Mouse (Mus musculus) heart, postnatal 0 days (tissue): ENCODE results near the gene Arhgdia. TPM values are rescaled to one million over a fixed set of nuclear protein-coding genes. Genes with fewer than 3 reads are reported as not detected.
A peak's percentile ranks its signal among the peaks of the same experiment; 100 is the strongest.

Source experiments
- ATAC-seq: fragments of 200-750 bp; cut with Nextera tagmentation; 2 replicates; pipeline ENCODE4 v1.8.0; 2017; ENCODE audit warnings: low read depth, moderate number of reproducible peaks, moderate library complexity; ENCODE audit not compliant: insufficient read depth
- DNase-seq: peaks from one replicate; pipeline ENCODE4 v3.0.0-alpha.2; 2016; ENCODE audit warnings: low spot score
- H3K27ac ChIP-seq: fragments of 300-500 bp; sonication (generic); 2 replicates; pipeline ENCODE4 v1.5.1; 2014; ENCODE audit warnings: low read depth, mild to moderate bottlenecking
- H3K27me3 ChIP-seq: fragments of 300-500 bp; sonication (generic); 2 replicates; pipeline ENCODE4 v1.6.1; 2014; ENCODE audit warnings: low read length, mixed read lengths; ENCODE audit not compliant: control insufficient read depth, insufficient read depth
- H3K36me3 ChIP-seq: fragments of 300-500 bp; sonication (generic); replicated peaks from 2 replicates; pipeline ENCODE4 v1.6.1; 2014; ENCODE audit warnings: low read length, mixed read lengths; ENCODE audit not compliant: control insufficient read depth, insufficient read depth
- H3K4me1 ChIP-seq: fragments of 300-500 bp; sonication (generic); 2 replicates; pipeline ENCODE4 v1.6.1; 2014; ENCODE audit warnings: antibody characterized with exemption; ENCODE audit not compliant: control insufficient read depth, insufficient read depth
- H3K4me2 ChIP-seq: fragments of 300-500 bp; sonication (generic); 2 replicates; pipeline ENCODE4 v1.6.1; 2014; ENCODE audit warnings: low read depth, mild to moderate bottlenecking, low read length, moderate library complexity
- H3K4me3 ChIP-seq: fragments of 300-500 bp; sonication (generic); 2 replicates; pipeline ENCODE4 v1.5.1; 2014; ENCODE audit warnings: low read depth, low read length
- H3K9ac ChIP-seq: fragments of 300-500 bp; sonication (generic); replicated peaks from 2 replicates; pipeline ENCODE4 v1.6.1; 2014; ENCODE audit warnings: low read depth, low read length, mixed read lengths
- H3K9me3 ChIP-seq: fragments of 300-500 bp; sonication (generic); replicated peaks from 2 replicates; pipeline ENCODE4 v1.6.1; 2016; ENCODE audit warnings: low read length; ENCODE audit not compliant: control insufficient read depth
- CTCF ChIP-seq: IDR thresholded peaks from 2 replicates; pipeline ENCODE4 v1.5.1; 2016; ENCODE audit warnings: antibody characterized with exemption, control low read depth, low read depth
- EP300 ChIP-seq: IDR thresholded peaks from 2 replicates; pipeline ENCODE4 v1.6.1; 2016; ENCODE audit warnings: antibody characterized with exemption, low read depth
- WGBS: fragments of 180-500 bp; shearing (Covaris S2); extraction: QIAGEN DNeasy Blood & Tissue Kit; methylation state at CpG from one replicate; pipeline ENCODE4 v1.1.7; 2014; 5-methylcytosine and 5-hydroxymethylcytosine counted together
- polyA plus RNA-seq: library from polyadenylated mRNA; unstranded; fragments of >200 nt; fragmentation: Nextera tagmentation; extraction: Ambion mirVana; gene quantifications from 2 replicates; pipeline ENCODE4 v1.2.1, GENCODE M21; 2015
- total RNA-seq: library from RNA; depleted of rRNA; stranded (reverse); fragments of >200 nt; gene quantifications from 2 replicates; pipeline ENCODE4 v1.2.3, GENCODE M21; 2014; ENCODE audit warnings: low replicate concordance

Gene Arhgdia
- total and polyA plus RNA-seq, 2 experiments from 2014 or later: 231 to 245 TPM

- H3K9ac ChIP-seq: no peak overlapping the region
- no peak for DNase-seq
- H3K27ac ChIP-seq: no peak overlapping the region
- no peak overlapping the region for H3K4me2 ChIP-seq
- no peaks in the 10 kb centered on the region for H3K27me3 ChIP-seq
- H3K4me1 ChIP-seq: peaks cover 20% of the 10 kb centered on the region; the same call in 1 of the 2 replicates
- ATAC-seq: no peak
- no peak for TF ChIP-seq EP300
- no peak for TF ChIP-seq CTCF
- no peaks in the 10 kb centered on the region for H3K9me3 ChIP-seq
- H3K4me3 ChIP-seq: no peak overlapping the region
- 82% methylated on average over 2 of the region's 2 CpGs for WGBS
- peaks cover 53% of the 10 kb centered on the region for H3K36me3 ChIP-seq
Observed at GRCm38 (mm10) chr11:120603545-120603944, 22.1 kb upstream of the Arhgdia start.

- DNase-seq (no peak), ATAC-seq (no peak)
- TF ChIP-seq EP300: no peak
- TF ChIP-seq CTCF: no peak
- no peaks in the 10 kb centered on the region for H3K9me3 ChIP-seq
- no peak overlapping the region for H3K4me3 ChIP-seq
- no peak overlapping the region for H3K9ac ChIP-seq
- 91% methylated on average over 3 of the region's 3 CpGs for WGBS
- H3K36me3 ChIP-seq: peaks cover 61% of the 10 kb centered on the region
- no peaks in the 10 kb centered on the region for H3K27me3 ChIP-seq
- H3K4me2 ChIP-seq: no peak overlapping the region
- peaks cover 12% of the 10 kb centered on the region for H3K4me1 ChIP-seq
- H3K27ac ChIP-seq: no peak overlapping the region
Observed at GRCm38 (mm10) chr11:120600716-120601115, 19.3 kb upstream of the Arhgdia start.

- Histone ChIP-seq H3K9ac (peak overlapping the region; percentile 49; the same call in 1 of the 2 replicates), H3K4me2 (peak overlapping the region; percentile 71), H3K4me3 (peak overlapping the region; percentile 89), H3K4me1 (peaks cover 12% of the 10 kb centered on the region), H3K27ac (peak overlapping the region; percentile 79; the same call in 1 of the 2 replicates), H3K9me3 (no peaks in the 10 kb centered on the region), H3K27me3 (no peaks in the 10 kb centered on the region), H3K36me3 (peaks cover 59% of the 10 kb centered on the region)
- no peak for ATAC-seq
- no peak for TF ChIP-seq EP300
- no peak for TF ChIP-seq CTCF
- DNase-seq: no peak
- WGBS: 42% methylated on average over 17 of the region's 17 CpGs
Observed at GRCm38 (mm10) chr11:120598990-120599549, 17.6 kb upstream of the Arhgdia start.

GRCm38 (mm10) chr11:120598283-120598989, 17.0 kb upstream of the Arhgdia start, which contains the start of the genes Alyref and Anapc11:
TSS of gene Alyref (minus strand) at chr11:120598365.
TSS of gene Anapc11 (plus strand) at chr11:120598421.
- peak within 1 kb of the TSS; percentile 89 for H3K4me3 ChIP-seq
- peak within 1 kb of the TSS; percentile 97 for H3K9ac ChIP-seq
- no peaks in the 10 kb centered on the region for H3K9me3 ChIP-seq
- TF ChIP-seq CTCF (no peak), EP300 (peak; percentile 82; the same call in 1 of the 2 replicates)
- H3K4me2 ChIP-seq: peak within 1 kb of the TSS; percentile 92
- H3K27ac ChIP-seq: peak within 1 kb of the TSS; percentile 90
- WGBS: under 1% methylated on average over 87 of the region's 88 CpGs
- H3K27me3 ChIP-seq: no peaks in the 10 kb centered on the region
- DNase-seq (peak; percentile 94), ATAC-seq (peak; percentile 97)
- H3K36me3 ChIP-seq: peaks cover 59% of the 10 kb centered on the region
- peaks cover 12% of the 10 kb centered on the region for H3K4me1 ChIP-seq

GRCm38 (mm10) chr11:120597240-120598235, 16.1 kb upstream of the Arhgdia start:
- no peak for TF ChIP-seq EP300
- no peak for TF ChIP-seq CTCF
- Histone ChIP-seq H3K4me3 (peak overlapping the region; percentile 89), H3K4me1 (peaks cover 12% of the 10 kb centered on the region), H3K27ac (peak overlapping the region; percentile 90), H3K4me2 (peak overlapping the region; percentile 92), H3K9me3 (no peaks in the 10 kb centered on the region), H3K9ac (peak overlapping the region; percentile 97), H3K27me3 (no peaks in the 10 kb centered on the region), H3K36me3 (peaks cover 58% of the 10 kb centered on the region)
- 4% methylated on average over 82 of the region's 99 CpGs for WGBS
- DNase-seq (peak; percentile 41), ATAC-seq (peak; percentile 36)
